Mouse (Mus musculus) CH12.LX (cell line): ENCODE data around the gene Fbrs. TPM values are rescaled to one million over a fixed set of nuclear protein-coding genes. Genes with fewer than 3 reads are reported as not detected.

Experiments
- DNase-seq: peaks from one replicate; pipeline ENCODE4 v3.0.0-alpha.2; 2013; ENCODE audit errors: extremely low read depth
- H3K27ac ChIP-seq: 2 replicates; pipeline ENCODE4 v1.5.1; 2012; ENCODE audit warnings: low read depth, mild to moderate bottlenecking, control low read depth, moderate library complexity; ENCODE audit not compliant: insufficient read depth
- H3K27me3 ChIP-seq: replicated peaks from 2 replicates; pipeline ENCODE3; 2012; ENCODE audit warnings: inconsistent platforms
- H3K36me3 ChIP-seq, 2 experiments: replicated peaks in 1 of 2; 2 replicates each; pipeline versions ENCODE3 to v1.6.1; 2012; ENCODE audit warnings: inconsistent platforms in 1 of 2, low read length in 1 of 2, mild to moderate bottlenecking in 1 of 2, mixed read lengths in 1 of 2, moderate library complexity in 1 of 2; ENCODE audit not compliant: control insufficient read depth in 1 of 2, insufficient read depth in 1 of 2
- H3K4me1 ChIP-seq, 2 experiments: 2 replicates each; pipeline ENCODE4 v1.6.1; 2012; ENCODE audit warnings: inconsistent platforms in 1 of 2, moderate library complexity in 1 of 2; ENCODE audit not compliant: insufficient read depth in 2 of 2, control insufficient read depth in 1 of 2
- H3K4me2 ChIP-seq: 2 replicates; pipeline ENCODE4 v1.6.1; 2012; ENCODE audit warnings: low read depth, mild to moderate bottlenecking, control low read depth; ENCODE audit not compliant: poor library complexity, insufficient read depth, severe bottlenecking
- H3K4me3 ChIP-seq, 3 experiments: fragments of 150-350 bp in 1 of 3; sonication (generic) in 1 of 3; replicated peaks in 1 of 3; 2 replicates each; pipeline versions ENCODE3 to v1.5.1; 2011 to 2012; ENCODE audit warnings: low read depth in 2 of 3, low read length in 2 of 3, mild to moderate bottlenecking in 2 of 3, moderate library complexity in 2 of 3, control low read depth in 1 of 3, improper control_type of control experiment in 1 of 3, inconsistent platforms in 1 of 3, mixed read lengths in 1 of 3; ENCODE audit not compliant: poor library complexity in 1 of 3
- H3K79me2 ChIP-seq: replicated peaks from 2 replicates; pipeline ENCODE4 v1.6.1; 2012; ENCODE audit warnings: mild to moderate bottlenecking, moderate library complexity; ENCODE audit not compliant: control insufficient read depth, poor library complexity, insufficient read depth, severe bottlenecking; ENCODE audit errors: extremely low read depth
- H3K9ac ChIP-seq: 2 replicates; pipeline ENCODE4 v1.6.1; 2012; ENCODE audit warnings: low read depth, mild to moderate bottlenecking, control low read depth, moderate library complexity; ENCODE audit not compliant: insufficient read depth
- H3K9me3 ChIP-seq: replicated peaks from 2 replicates; pipeline ENCODE3; 2012; ENCODE audit warnings: low read length, inconsistent platforms, mixed read lengths
- BHLHE40 ChIP-seq: IDR thresholded peaks from 2 replicates; pipeline ENCODE4 v1.6.1; 2011; ENCODE audit warnings: mild to moderate bottlenecking, low read depth, low read length, improper control_type of control experiment
- CHD1 ChIP-seq: IDR thresholded peaks from 2 replicates; pipeline ENCODE4 v1.6.1; 2012; ENCODE audit warnings: low read depth, low read length, improper control_type of control experiment, inconsistent platforms
- CHD2 ChIP-seq: IDR thresholded peaks from 2 replicates; pipeline ENCODE4 v1.6.1; 2011; ENCODE audit warnings: low read length, improper control_type of control experiment
- CTCF ChIP-seq, 2 experiments: IDR thresholded peaks in 1 of 2; conservative IDR thresholded peaks in 1 of 2; 2 replicates each; pipeline ENCODE4 v1.5.1; 2011 to 2012; ENCODE audit warnings: low read depth in 2 of 2, low read length in 2 of 2, improper control_type of control experiment in 1 of 2, inconsistent platforms in 1 of 2, mild to moderate bottlenecking in 1 of 2, moderate library complexity in 1 of 2
- E2F4 ChIP-seq: IDR thresholded peaks from 2 replicates; pipeline ENCODE4 v1.6.1; 2011; ENCODE audit warnings: low read depth, low read length, improper control_type of control experiment; ENCODE audit not compliant: insufficient replicate concordance
- ELF1 ChIP-seq: IDR thresholded peaks from 2 replicates; pipeline ENCODE4 v1.6.1; 2014; ENCODE audit warnings: low read depth, mild to moderate bottlenecking, inconsistent platforms, low read length, improper control_type of control experiment
- EP300 ChIP-seq: IDR thresholded peaks from 2 replicates; pipeline ENCODE4 v1.6.1; 2011; ENCODE audit warnings: low read length, improper control_type of control experiment
- ETS1 ChIP-seq: conservative IDR thresholded peaks from 2 replicates; pipeline ENCODE4 v1.6.1; 2012; ENCODE audit warnings: low read depth, mild to moderate bottlenecking, inconsistent platforms, low read length, improper control_type of control experiment, moderate library complexity
- JUND ChIP-seq: conservative IDR thresholded peaks from 2 replicates; pipeline ENCODE4 v1.6.1; 2011; ENCODE audit warnings: low read depth, low read length, improper control_type of control experiment
- MYC ChIP-seq: IDR thresholded peaks from 2 replicates; pipeline ENCODE4 v1.6.1; 2011; ENCODE audit warnings: low read depth, mild to moderate bottlenecking, improper control_type of control experiment, low read length
- POLR2A ChIP-seq: IDR thresholded peaks from 2 replicates; pipeline ENCODE4 v1.6.1; 2011; ENCODE audit warnings: low read depth, mild to moderate bottlenecking, improper control_type of control experiment, low read length
- POLR2AphosphoS2 ChIP-seq: IDR thresholded peaks from 2 replicates; pipeline ENCODE4 v1.6.1; 2011; ENCODE audit warnings: low read depth, low read length, improper control_type of control experiment
- TBP ChIP-seq: conservative IDR thresholded peaks from 2 replicates; pipeline ENCODE4 v1.6.1; 2011; ENCODE audit warnings: low read depth, low read length, improper control_type of control experiment
- TCF12 ChIP-seq: IDR thresholded peaks from 2 replicates; pipeline ENCODE4 v1.6.1; 2014; ENCODE audit warnings: low read depth, mild to moderate bottlenecking, inconsistent platforms, low read length, improper control_type of control experiment
- UBTF ChIP-seq: IDR thresholded peaks from 2 replicates; pipeline ENCODE4 v1.6.1; 2012; ENCODE audit warnings: low read depth, mild to moderate bottlenecking, inconsistent platforms, low read length, improper control_type of control experiment, moderate library complexity
- ZC3H11A ChIP-seq: IDR thresholded peaks from 2 replicates; pipeline ENCODE4 v1.6.1; 2012; ENCODE audit warnings: low read depth, mild to moderate bottlenecking, inconsistent platforms, low read length, improper control_type of control experiment
- dilution Hi-C: fragments of 300-500 bp; cut with MboI; formaldehyde crosslinking; loops from 2 replicates; pipeline ENCODE4 v1.14.3; 2020; ENCODE audit warnings: low sequenced_read_pairs; ENCODE audit not compliant: extremely low pct_unique_long_range_greater_than_20kb, extremely low pct_ligation_motif_present
- in situ Hi-C: fragments of 300-500 bp; cut with MboI; formaldehyde crosslinking; loops from 3 replicates; pipeline ENCODE4 v1.14.3; 2019; ENCODE audit warnings: low sequenced_read_pairs, low pct_ligation_motif_present, low pct_unique_long_range_greater_than_20kb, mixed read lengths
- polyA plus RNA-seq: library from polyadenylated mRNA; unstranded; fragments of >175 nt; gene quantifications from 2 replicates; pipeline ENCODE4 v1.2.1, GENCODE M21; 2012; ENCODE audit warnings: low read depth; ENCODE audit not compliant: insufficient read length
- total RNA-seq, 2 experiments: library from RNA; depleted of rRNA; stranded (reverse); fragments of 300-350 nt in 1 of 2; fragments of >200 nt in 1 of 2; gene quantifications; 2 replicates each; pipeline ENCODE4 v1.2.3; 2012 to 2014

Gene Fbrs
- total and polyA plus RNA-seq, 3 experiments = 6.7 to 66.7 (median 14.4) TPM

DNA sequence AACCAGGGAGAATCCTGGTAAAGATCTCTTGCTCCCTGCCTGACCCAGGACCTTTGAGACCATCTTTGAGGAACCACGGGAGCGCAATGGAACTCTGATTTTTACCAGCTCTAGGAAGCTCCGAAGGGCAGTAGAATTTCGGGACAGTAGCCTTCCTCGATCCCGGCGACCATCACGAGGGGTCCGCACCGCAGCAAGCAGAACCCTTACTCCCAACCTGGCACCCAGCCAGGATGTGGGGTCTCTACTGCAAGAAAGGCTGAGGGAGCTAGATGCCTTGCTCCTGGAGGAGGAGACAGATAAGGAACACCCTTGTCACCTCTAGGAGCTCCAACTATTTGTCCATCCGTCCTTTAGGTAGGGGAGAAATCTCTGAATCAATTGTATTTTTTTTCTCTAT is 2.7 kb upstream of the Fbrs start:
- Histone ChIP-seq H3K79me2 (peaks cover 27% of the 10 kb centered on the region), H3K27ac (no peak overlapping the region), H3K36me3 (peaks cover 28 to 47% of the 10 kb centered on the region in 2 experiments), H3K4me1 (peaks cover 3 to 29% of the 10 kb centered on the region in 2 experiments; a peak in 2 of 4 replicates), H3K4me2 (no peak overlapping the region), H3K9me3 (no peaks in the 10 kb centered on the region), H3K9ac (no peak overlapping the region; the same call in 1 of the 2 replicates), H3K4me3 (no peak overlapping the region), H3K27me3 (no peaks in the 10 kb centered on the region)
- no peak for TF ChIP-seq ZC3H11A
- TF ChIP-seq EP300 = no peak
- no peak for TF ChIP-seq CHD2
- TF ChIP-seq MYC = no peak
- no peak for TF ChIP-seq POLR2A
- TF ChIP-seq TCF12 = no peak
- TF ChIP-seq E2F4 = no peak
- TF ChIP-seq JUND = no peak
- TF ChIP-seq CHD1 = no peak
- TF ChIP-seq ETS1 = no peak
- TF ChIP-seq TBP = no peak
- no peak for TF ChIP-seq ELF1
- TF ChIP-seq BHLHE40 = no peak
- TF ChIP-seq UBTF = no peak
- DNase-seq = no peak
- in situ Hi-C loops = loop anchor here (5.0 kb wide), 1 partner anchor 114 kb away; no protein-coding TSS in a partner anchor
- dilution Hi-C loops = no loop called here

DNA sequence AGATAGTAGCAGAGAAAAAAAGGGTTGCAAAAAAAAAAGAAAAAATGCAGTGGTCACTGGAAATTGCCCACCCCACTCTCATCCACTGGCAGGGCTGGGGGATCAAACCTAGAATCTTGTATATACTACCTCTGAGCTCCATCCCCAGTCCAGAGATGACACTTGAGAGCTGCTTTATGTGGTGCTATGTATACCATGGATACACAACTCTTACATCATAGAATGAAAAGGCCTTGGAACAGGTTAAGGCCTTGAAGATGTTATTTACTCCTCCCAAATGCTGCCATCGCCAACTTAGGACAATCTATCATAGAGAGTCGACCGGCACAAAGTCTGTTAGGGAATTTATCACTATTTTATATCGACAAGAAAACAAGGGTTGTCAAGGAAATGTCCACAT is 2.1 kb upstream of the Fbrs start:
- H3K9ac ChIP-seq = peak overlapping the region; percentile 58
- in situ Hi-C loops (loop anchor here (5.0 kb wide), 1 partner anchor 115 kb away; no protein-coding TSS in a partner anchor), dilution Hi-C loops (no loop called here)
- H3K36me3 ChIP-seq = peaks cover 28 to 50% of the 10 kb centered on the region in 2 experiments
- no peaks in the 10 kb centered on the region for H3K27me3 ChIP-seq
- H3K27ac ChIP-seq = no peak overlapping the region; the same call in 1 of the 2 replicates
- no peak for DNase-seq
- H3K9me3 ChIP-seq = no peaks in the 10 kb centered on the region
- H3K4me3 ChIP-seq = peak overlapping the region in 2 of 3 experiments; percentile 65 to 80
- H3K4me2 ChIP-seq = peak overlapping the region; percentile 70
- TF ChIP-seq POLR2AphosphoS2 (no peak), ETS1 (no peak), ELF1 (no peak), CTCF (conservative IDR thresholded peaks at IDR 0.05 in 1 of 2, IDR thresholded peaks at IDR 0.05 in 1 of 2; ENCODE audit: low read depth in 2 of 2, low read length in 2 of 2) (no peak), TBP (no peak), EP300 (no peak)
- H3K4me1 ChIP-seq = peaks cover 3 to 32% of the 10 kb centered on the region in 2 experiments; a peak in 2 of 4 replicates
- peaks cover 32% of the 10 kb centered on the region for H3K79me2 ChIP-seq
